Mouse (Mus musculus) myocyte (in vitro differentiated cells): ENCODE data around the gene Itga10.

ENCODE experiments used
- CEBPB ChIP-seq: IDR thresholded peaks from 2 replicates; pipeline ENCODE4 v1.6.1; 2011; ENCODE audit warnings: mild to moderate bottlenecking, moderate library complexity; ENCODE audit not compliant: poor library complexity, insufficient read depth, severe bottlenecking
- MYOG ChIP-seq, 3 experiments: IDR thresholded peaks; one replicate each; pipeline ENCODE4 v1.6.1; 2011; ENCODE audit warnings: control low read depth in 2 of 3, low read depth in 2 of 3, mild to moderate bottlenecking in 2 of 3; ENCODE audit not compliant: insufficient read length in 2 of 3, control insufficient read depth in 1 of 3, insufficient read depth in 1 of 3
- POLR2A ChIP-seq: IDR thresholded peaks from one replicate; pipeline ENCODE4 v1.6.1; 2011; ENCODE audit warnings: low read depth, mild to moderate bottlenecking, control low read depth, moderate library complexity; ENCODE audit not compliant: insufficient read length
- REST ChIP-seq: IDR thresholded peaks from one replicate; pipeline ENCODE4 v1.6.1; 2011; ENCODE audit warnings: mild to moderate bottlenecking, control low read depth, moderate library complexity; ENCODE audit not compliant: insufficient read depth, insufficient read length
- TCF3 ChIP-seq: IDR thresholded peaks from one replicate; pipeline ENCODE4 v1.6.1; 2011; ENCODE audit warnings: low read depth, control low read depth; ENCODE audit not compliant: insufficient read length
- USF1 ChIP-seq: IDR thresholded peaks from one replicate; pipeline ENCODE4 v1.6.1; 2011; ENCODE audit warnings: low read depth, mild to moderate bottlenecking, control low read depth, moderate library complexity

DNA sequence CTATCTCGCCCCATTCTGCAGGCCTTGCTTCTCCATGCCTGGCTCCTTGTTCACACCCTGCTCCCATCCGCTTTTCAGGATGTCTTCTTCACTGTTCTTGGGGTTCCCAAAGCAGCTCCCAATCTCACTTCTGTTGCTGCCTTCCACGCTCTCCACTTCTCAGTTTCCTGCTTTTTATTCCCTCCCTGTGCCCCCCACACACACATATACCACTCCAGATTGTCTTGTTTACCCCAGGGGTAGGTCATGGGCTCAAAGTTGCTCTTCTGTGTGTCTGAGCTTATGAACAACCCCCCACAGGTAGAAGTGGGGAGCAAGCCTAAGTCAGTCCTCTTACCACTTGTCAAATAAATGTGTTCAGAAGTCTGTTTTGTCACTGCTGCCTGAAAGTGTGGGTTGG lies 46.0 kb upstream of the Itga10 start:
- TF ChIP-seq POLR2A (no peak), CEBPB (no peak), REST (no peak), TCF3 (no peak), MYOG (IDR thresholded peaks at IDR 0.05; ENCODE audit: control insufficient read depth in 1 of 3, insufficient read depth in 1 of 3, insufficient read length in 2 of 3, low read depth in 2 of 3) (no peak), USF1 (no peak)
